Mouse (Mus musculus) bone marrow, adult 2 months (tissue): ENCODE results near the gene Usp8.

Experiments
- CTCF ChIP-seq: fragments of 200-500 bp; IDR thresholded peaks from 2 replicates; pipeline ENCODE4 v1.5.1; 2011; ENCODE audit warnings: low read length, control low read depth; ENCODE audit not compliant: control insufficient read depth, insufficient read depth
- POLR2A ChIP-seq: fragments of 200-500 bp; IDR thresholded peaks from 2 replicates; pipeline ENCODE4 v1.6.1; 2011; ENCODE audit warnings: low read depth, mild to moderate bottlenecking, control low read depth, low read length, borderline replicate concordance; ENCODE audit not compliant: control insufficient read depth

- TF ChIP-seq POLR2A, result no peak
- TF ChIP-seq CTCF, result no peak
Measured at GRCm38 (mm10) chr2:126740314-126740713, 33.2 kb downstream of the Usp8 start.
